Comparison of ENCODE assay signal across 8 mouse cellular contexts in the genomic region with DNA sequence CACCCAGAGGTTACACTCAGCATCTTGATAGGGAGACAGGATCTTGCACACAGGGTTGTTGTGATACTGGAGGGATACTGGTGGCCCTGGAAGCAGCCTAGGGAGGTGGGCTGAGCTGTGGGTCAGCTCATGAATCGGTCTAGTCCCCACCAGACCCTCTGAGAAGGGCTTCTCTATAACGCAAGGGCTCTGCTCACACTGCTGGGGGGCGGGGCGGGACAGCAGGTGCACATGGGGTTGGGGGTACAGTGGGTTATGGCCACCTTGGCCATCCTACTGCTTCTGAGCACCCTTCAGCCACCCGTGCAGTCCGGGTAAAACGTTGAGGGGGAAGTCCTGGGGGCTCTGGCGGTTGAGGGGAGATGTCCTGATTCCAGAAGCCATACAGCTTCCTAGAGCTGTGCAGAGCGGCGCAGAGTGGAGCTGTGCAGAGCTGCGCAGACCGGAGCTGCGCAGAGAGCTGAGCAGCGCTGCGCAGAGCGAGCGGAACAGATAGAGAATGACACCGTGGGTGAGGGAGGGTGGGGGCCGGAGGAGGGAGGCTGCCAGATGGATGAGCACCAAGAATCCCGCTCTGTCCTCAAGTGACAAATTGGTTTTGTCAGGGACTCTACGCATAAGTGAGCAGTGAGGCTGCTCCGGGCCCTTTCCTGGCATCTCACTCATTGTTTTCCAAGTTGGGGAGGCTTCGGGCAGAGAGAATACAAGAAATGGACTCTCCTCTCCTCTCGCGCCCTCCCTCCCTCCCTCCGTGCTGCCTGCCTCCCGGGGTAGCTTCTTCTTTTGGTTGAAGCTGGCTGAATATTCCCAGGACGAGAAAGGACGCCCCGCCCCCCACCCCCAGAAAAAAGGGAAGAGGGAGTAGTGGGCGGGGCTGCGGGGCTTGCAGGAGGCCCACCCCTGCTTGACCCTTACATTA. TPM values are rescaled to one million over a fixed set of nuclear protein-coding genes. Genes with fewer than 3 reads are reported as not detected.
A peak's percentile ranks its signal among the peaks of the same experiment; 100 is the strongest.
DNase-seq lines count a peak whose midpoint lies in the region; ATAC-seq and TF ChIP-seq lines count a peak whose summit lies in the region.

No protein-coding gene starts in this region.

- peak overlapping the region; percentile 69 for H3K4me2 ChIP-seq in kidney, embryonic 16.5 days (replicated peaks; ENCODE audit: low read depth, low read length)
- H3K4me2 ChIP-seq in limb, embryonic 13.5 days (replicated peaks): peak overlapping the region; percentile 68
- H3K4me2 ChIP-seq in midbrain, embryonic 12.5 days (replicated peaks): peak overlapping the region; percentile 55
- H3K4me2 ChIP-seq in stomach, embryonic 15.5 days: peak overlapping the region; percentile 64

- DNase-seq in kidney, adult 2 months: peak; percentile 60
- DNase-seq in kidney, adult 11 months: no peak
- DNase-seq in cerebellum, postnatal 25 days: peak; percentile 84 to 88
- peak; percentile 56 for DNase-seq in gastrocnemius, postnatal 25 days

- 0 out of 2 replicates have a peak, but pooled peaks cover 6% of the 10 kb centered on the region for H3K4me1 ChIP-seq in kidney, adult 2 months (ENCODE audit: control insufficient read depth, insufficient read depth, low read length)
- H3K4me1 ChIP-seq in kidney, embryonic 16.5 days (ENCODE audit: insufficient read depth, low read length): peaks cover 49% of the 10 kb centered on the region
- peaks cover 66% of the 10 kb centered on the region for H3K4me1 ChIP-seq in limb, embryonic 13.5 days
- peaks cover 69% of the 10 kb centered on the region for H3K4me1 ChIP-seq in midbrain, embryonic 12.5 days
- peaks cover 48% of the 10 kb centered on the region for H3K4me1 ChIP-seq in stomach, embryonic 15.5 days

- ATAC-seq in kidney, embryonic 16.5 days (ENCODE audit: low FRiP score, low TSS enrichment): peak; percentile 77
- 0 out of 2 replicates have a peak, but pooled peaks have one; percentile 46 for ATAC-seq in limb, embryonic 13.5 days (ENCODE audit: low FRiP score, low read depth)
- peak; percentile 90 for ATAC-seq in midbrain, embryonic 12.5 days (ENCODE audit: low FRiP score, low read depth)
- ATAC-seq in stomach, embryonic 15.5 days (ENCODE audit: insufficient read depth, low FRiP score, low read depth): peak; percentile 74

- H3K9ac ChIP-seq in kidney, embryonic 16.5 days (replicated peaks; ENCODE audit: low read length): peak overlapping the region; percentile 49
- peak overlapping the region; percentile 48 for H3K9ac ChIP-seq in limb, embryonic 13.5 days
- peak overlapping the region; percentile 59 for H3K9ac ChIP-seq in midbrain, embryonic 12.5 days (replicated peaks)
- H3K9ac ChIP-seq in stomach, embryonic 15.5 days: no peak overlapping the region

- H3K9me3 ChIP-seq in kidney, embryonic 16.5 days (ENCODE audit: low read length): no peaks in the 10 kb centered on the region
- no peaks in the 10 kb centered on the region for H3K9me3 ChIP-seq in limb, embryonic 13.5 days
- no peaks in the 10 kb centered on the region for H3K9me3 ChIP-seq in midbrain, embryonic 12.5 days
- no peaks in the 10 kb centered on the region for H3K9me3 ChIP-seq in stomach, embryonic 15.5 days

- 20% methylated on average over 32 of the region's 32 CpGs for WGBS in kidney, adult 2 months
- WGBS in kidney, embryonic 16.5 days: 8% methylated on average over 32 of the region's 32 CpGs
- 7% methylated on average over 31 of the region's 32 CpGs for WGBS in limb, embryonic 13.5 days
- 2% methylated on average over 31 of the region's 32 CpGs for WGBS in midbrain, embryonic 12.5 days
- 12% methylated on average over 32 of the region's 32 CpGs for WGBS in stomach, embryonic 15.5 days

- no peaks in the 10 kb centered on the region for H3K36me3 ChIP-seq in kidney, adult 2 months (ENCODE audit: control insufficient read depth, insufficient read depth, low read length)
- no peaks in the 10 kb centered on the region for H3K36me3 ChIP-seq in kidney, embryonic 16.5 days (ENCODE audit: insufficient read depth, low read length)
- H3K36me3 ChIP-seq in limb, embryonic 13.5 days: no peaks in the 10 kb centered on the region
- no peaks in the 10 kb centered on the region for H3K36me3 ChIP-seq in midbrain, embryonic 12.5 days
- H3K36me3 ChIP-seq in stomach, embryonic 15.5 days: no peaks in the 10 kb centered on the region

- peak overlapping the region; percentile 3; the same call in 1 of the 2 replicates for H3K4me3 ChIP-seq in kidney, adult 2 months (ENCODE audit: insufficient read depth, low read depth, low read length)
- H3K4me3 ChIP-seq in kidney, embryonic 16.5 days (ENCODE audit: low read length): peak overlapping the region; percentile 39
- peak overlapping the region; percentile 38 for H3K4me3 ChIP-seq in limb, embryonic 13.5 days
- peak overlapping the region; percentile 34 for H3K4me3 ChIP-seq in midbrain, embryonic 12.5 days
- H3K4me3 ChIP-seq in stomach, embryonic 15.5 days (replicated peaks): peak overlapping the region; percentile 33

- TF ChIP-seq POLR2A in kidney, adult 2 months (IDR thresholded peaks at IDR 0.05; ENCODE audit: low read depth, low read length): no peak

- no peak for TF ChIP-seq CTCF in kidney, adult 2 months (conservative IDR thresholded peaks at IDR 0.05; ENCODE audit: insufficient read depth, insufficient read length, low read depth, low read length)

- H3K27me3 ChIP-seq in kidney, adult 2 months (replicated peaks; ENCODE audit: control insufficient read depth, insufficient read depth, low read length): no peaks in the 10 kb centered on the region
- H3K27me3 ChIP-seq in kidney, embryonic 16.5 days (ENCODE audit: insufficient read depth, low read length): no peaks in the 10 kb centered on the region
- no peaks in the 10 kb centered on the region; the same call in 1 of the 2 replicates for H3K27me3 ChIP-seq in limb, embryonic 13.5 days
- peaks cover 3% of the 10 kb centered on the region for H3K27me3 ChIP-seq in midbrain, embryonic 12.5 days
- no peaks in the 10 kb centered on the region for H3K27me3 ChIP-seq in stomach, embryonic 15.5 days (replicated peaks)

- no peak overlapping the region for H3K27ac ChIP-seq in kidney, adult 2 months (ENCODE audit: insufficient read depth, low read depth, low read length)
- H3K27ac ChIP-seq in kidney, embryonic 16.5 days (ENCODE audit: low read length): peak overlapping the region; percentile 75
- H3K27ac ChIP-seq in limb, embryonic 13.5 days: peak overlapping the region; percentile 48; the same call in 1 of the 2 replicates
- peak overlapping the region; percentile 98 for H3K27ac ChIP-seq in midbrain, embryonic 12.5 days (replicated peaks)
- peak overlapping the region; percentile 80 for H3K27ac ChIP-seq in stomach, embryonic 15.5 days

RNA-seq across cellular contexts. Expression of a gene that starts 16.6 kb away (rescaled TPM):
- 11.3 TPM in 2 replicates for polyA plus RNA-seq in kidney, adult 2 months (2012; rRNA removed)
- total RNA-seq in gastrocnemius, postnatal 25 days (2021): 10 to 100 TPM; 13.2 to 14.7 TPM
- 15.6 and 17.0 TPM in 2 replicates for polyA plus RNA-seq in kidney, embryonic 16.5 days (2015; fragmentation: Nextera tagmentation; extraction: Ambion mirVana)
- polyA plus RNA-seq in limb, embryonic 13.5 days (2015; fragmentation: Nextera tagmentation; extraction: Ambion mirVana): 17.1 and 20.2 TPM in 2 replicates
- polyA plus RNA-seq in midbrain, embryonic 12.5 days (2016; fragmentation: Nextera tagmentation; extraction: Ambion mirVana): 44.2 and 45.2 TPM in 2 replicates
- polyA plus RNA-seq in stomach, embryonic 15.5 days (2015; fragmentation: Nextera tagmentation; extraction: Ambion mirVana): 23.0 and 25.7 TPM in 2 replicates

RNA-seq across cellular contexts. Expression of a gene that starts 31.8 kb away (rescaled TPM):
- 26.8 and 32.8 TPM in 2 replicates for polyA plus RNA-seq in kidney, adult 2 months (2012; rRNA removed)
- total RNA-seq in gastrocnemius, postnatal 25 days (2021): 10 to 100 TPM; 33.1 to 36.7 TPM
- polyA plus RNA-seq in kidney, embryonic 16.5 days (2015; fragmentation: Nextera tagmentation; extraction: Ambion mirVana): 54.9 and 60.6 TPM in 2 replicates
- polyA plus RNA-seq in limb, embryonic 13.5 days (2015; fragmentation: Nextera tagmentation; extraction: Ambion mirVana): 72.2 and 79.0 TPM in 2 replicates
- polyA plus RNA-seq in midbrain, embryonic 12.5 days (2016; fragmentation: Nextera tagmentation; extraction: Ambion mirVana): 71.3 and 72.3 TPM in 2 replicates
- polyA plus RNA-seq in stomach, embryonic 15.5 days (2015; fragmentation: Nextera tagmentation; extraction: Ambion mirVana): 57.9 and 61.3 TPM in 2 replicates

RNA-seq across cellular contexts. Expression of a gene that starts 32.0 kb away (rescaled TPM):
- polyA plus RNA-seq in kidney, adult 2 months (2012; rRNA removed): 19.6 and 20.9 TPM in 2 replicates
- total RNA-seq in gastrocnemius, postnatal 25 days (2021): 10 to 100 TPM; 20.6 to 22.1 TPM
- 74.8 and 77.8 TPM in 2 replicates for polyA plus RNA-seq in kidney, embryonic 16.5 days (2015; fragmentation: Nextera tagmentation; extraction: Ambion mirVana)
- polyA plus RNA-seq in limb, embryonic 13.5 days (2015; fragmentation: Nextera tagmentation; extraction: Ambion mirVana): 76.6 and 82.6 TPM in 2 replicates
- 92.8 and 95.2 TPM in 2 replicates for polyA plus RNA-seq in midbrain, embryonic 12.5 days (2016; fragmentation: Nextera tagmentation; extraction: Ambion mirVana)
- 71.1 and 76.3 TPM in 2 replicates for polyA plus RNA-seq in stomach, embryonic 15.5 days (2015; fragmentation: Nextera tagmentation; extraction: Ambion mirVana)

RNA-seq across cellular contexts. Expression of a gene that starts 35.9 kb away (rescaled TPM):
- 0.69 and 1.1 TPM in 2 replicates for polyA plus RNA-seq in kidney, adult 2 months (2012; rRNA removed)
- total RNA-seq in gastrocnemius, postnatal 25 days (2021): not detected
- not detected in 2 replicates for polyA plus RNA-seq in kidney, embryonic 16.5 days (2015; fragmentation: Nextera tagmentation; extraction: Ambion mirVana)
- polyA plus RNA-seq in limb, embryonic 13.5 days (2015; fragmentation: Nextera tagmentation; extraction: Ambion mirVana): not detected in 2 replicates
- polyA plus RNA-seq in midbrain, embryonic 12.5 days (2016; fragmentation: Nextera tagmentation; extraction: Ambion mirVana): not detected in 2 replicates
- polyA plus RNA-seq in stomach, embryonic 15.5 days (2015; fragmentation: Nextera tagmentation; extraction: Ambion mirVana): not detected in 2 replicates

RNA-seq across cellular contexts. Expression of a gene that starts 41.0 kb away (rescaled TPM):
- polyA plus RNA-seq in kidney, adult 2 months (2012; rRNA removed): 44.9 and 48.5 TPM in 2 replicates
- 10 to 100 TPM; 21.3 to 23.5 TPM for total RNA-seq in gastrocnemius, postnatal 25 days (2021)
- 38.8 and 41.2 TPM in 2 replicates for polyA plus RNA-seq in kidney, embryonic 16.5 days (2015; fragmentation: Nextera tagmentation; extraction: Ambion mirVana)
- polyA plus RNA-seq in limb, embryonic 13.5 days (2015; fragmentation: Nextera tagmentation; extraction: Ambion mirVana): 44.3 and 44.8 TPM in 2 replicates
- 38.9 and 46.3 TPM in 2 replicates for polyA plus RNA-seq in midbrain, embryonic 12.5 days (2016; fragmentation: Nextera tagmentation; extraction: Ambion mirVana)
- polyA plus RNA-seq in stomach, embryonic 15.5 days (2015; fragmentation: Nextera tagmentation; extraction: Ambion mirVana): 33.3 and 33.7 TPM in 2 replicates
